Comparison of ENCODE assay signal across 12 mouse cellular contexts in the genomic region with DNA sequence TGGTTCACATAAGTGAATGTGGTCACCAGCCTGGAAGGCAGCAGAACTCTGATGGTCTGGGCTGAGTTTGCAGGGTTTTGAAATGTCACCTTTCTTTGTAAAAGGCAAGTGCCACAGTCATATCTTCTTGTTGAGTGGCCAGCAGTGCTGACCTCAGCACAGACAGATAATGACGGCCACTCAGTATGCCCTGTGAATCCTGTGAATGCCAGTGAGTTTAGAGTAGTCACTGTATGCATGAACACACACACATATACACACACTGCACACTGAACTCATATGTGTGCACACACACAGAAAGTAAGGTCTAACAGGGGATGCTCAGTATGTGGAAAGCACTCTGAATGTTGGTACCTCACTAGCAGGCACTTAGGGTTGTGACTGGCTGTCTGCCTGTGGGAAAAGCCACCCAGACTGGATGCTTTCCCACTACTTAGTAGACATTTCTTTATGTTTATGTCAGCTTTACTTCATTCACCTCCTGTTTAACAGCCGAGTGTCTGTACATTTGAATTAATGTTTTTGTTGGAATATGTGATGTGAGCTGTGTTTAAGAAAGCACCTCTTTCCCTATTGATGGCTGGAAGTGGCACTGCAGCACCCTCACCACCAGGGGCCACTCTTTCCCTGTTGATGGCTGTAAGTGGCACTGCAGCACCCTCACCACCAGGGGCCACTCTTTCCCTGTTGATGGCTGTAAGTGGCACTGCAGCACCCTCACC.
DNase-seq lines count a peak whose midpoint lies in the region; ATAC-seq and TF ChIP-seq lines count a peak whose summit lies in the region.
"Had no signal": no experiment of that assay in that cellular context is flagged by ENCODE, and none has a peak within 500 bp of the region (broad histone marks: within the 10 kb centered on the region; RNA-seq: fewer than 3 reads in every experiment).

No protein-coding gene starts in this region.

- no peak for ATAC-seq in heart, postnatal 0 days (ENCODE audit: insufficient read depth, low read depth)
- no peak for ATAC-seq in midbrain, postnatal 0 days (ENCODE audit: low FRiP score)
- no peak for ATAC-seq in midbrain, embryonic 11.5 days (ENCODE audit: low FRiP score)
- ATAC-seq in inflammation-experienced regulatory T-cells, adult 6 months, result no peak

- no peak for TF ChIP-seq EP300 in heart, postnatal 0 days (IDR thresholded peaks at IDR 0.05; ENCODE audit: low read depth)

- no peak overlapping the region for H3K4me2 ChIP-seq in heart, postnatal 0 days (ENCODE audit: low read depth, low read length)
- H3K4me2 ChIP-seq in midbrain, postnatal 0 days (ENCODE audit: low read depth, low read length, poor library complexity, severe bottlenecking), result no peak overlapping the region
- no peak overlapping the region for H3K4me2 ChIP-seq in midbrain, embryonic 11.5 days
- H3K4me2 ChIP-seq: embryonic facial prominence, embryonic 12.5 days; forebrain, embryonic 12.5 days; hindbrain, embryonic 14.5 days had no signal

- no peak overlapping the region for H3K27ac ChIP-seq in heart, postnatal 0 days (ENCODE audit: low read depth)
- H3K27ac ChIP-seq in midbrain, postnatal 0 days (ENCODE audit: low read depth, low read length), result peak overlapping the region; percentile 55
- H3K27ac ChIP-seq in midbrain, embryonic 11.5 days (ENCODE audit: low read depth, low read length), result no peak overlapping the region
- H3K27ac ChIP-seq: embryonic facial prominence, embryonic 12.5 days; forebrain, embryonic 12.5 days; hindbrain, embryonic 14.5 days had no signal

- H3K9ac ChIP-seq in heart, postnatal 0 days (replicated peaks; ENCODE audit: low read depth, low read length), result no peak overlapping the region
- H3K9ac ChIP-seq in midbrain, postnatal 0 days (replicated peaks; ENCODE audit: low read length, poor library complexity, severe bottlenecking), result no peak overlapping the region
- no peak overlapping the region for H3K9ac ChIP-seq in midbrain, embryonic 11.5 days (ENCODE audit: low read length)
- H3K9ac ChIP-seq: embryonic facial prominence, embryonic 12.5 days; forebrain, embryonic 12.5 days; hindbrain, embryonic 14.5 days had no signal

- H3K4me3 ChIP-seq in heart, postnatal 0 days (ENCODE audit: low read depth, low read length), result no peak overlapping the region
- no peak overlapping the region for H3K4me3 ChIP-seq in midbrain, postnatal 0 days (ENCODE audit: low read depth, low read length)
- H3K4me3 ChIP-seq in midbrain, embryonic 11.5 days (ENCODE audit: low read depth, low read length), result no peak overlapping the region
- H3K4me3 ChIP-seq: embryonic facial prominence, embryonic 12.5 days; forebrain, embryonic 12.5 days had no signal

- no peaks in the 10 kb centered on the region for H3K9me3 ChIP-seq in heart, postnatal 0 days (replicated peaks; ENCODE audit: control insufficient read depth, low read length)
- no peaks in the 10 kb centered on the region for H3K9me3 ChIP-seq in midbrain, postnatal 0 days (ENCODE audit: low read length)
- H3K9me3 ChIP-seq in midbrain, embryonic 11.5 days (ENCODE audit: control insufficient read depth, low read length), result no peaks in the 10 kb centered on the region
- H3K9me3 ChIP-seq: embryonic facial prominence, embryonic 12.5 days; forebrain, embryonic 12.5 days had no signal

- no peaks in the 10 kb centered on the region for H3K4me1 ChIP-seq in heart, postnatal 0 days (ENCODE audit: control insufficient read depth, insufficient read depth)
- H3K4me1 ChIP-seq in midbrain, postnatal 0 days (ENCODE audit: insufficient read depth, low read length), result no peaks in the 10 kb centered on the region
- no peaks in the 10 kb centered on the region for H3K4me1 ChIP-seq in midbrain, embryonic 11.5 days (ENCODE audit: control insufficient read depth, insufficient read depth, low read length)
- H3K4me1 ChIP-seq: embryonic facial prominence, embryonic 12.5 days; forebrain, embryonic 12.5 days had no signal

- intact Hi-C loops in heart, postnatal 14 days (cut with DNase I), result loop anchor here (5.0 kb wide), 1 partner anchor 779 kb away; no protein-coding TSS in a partner anchor

- H3K36me3 ChIP-seq in heart, postnatal 0 days (replicated peaks; ENCODE audit: control insufficient read depth, insufficient read depth, low read length), result 0 out of 2 replicates have a peak, but pooled peaks cover 5% of the 10 kb centered on the region
- H3K36me3 ChIP-seq in midbrain, postnatal 0 days (ENCODE audit: insufficient read depth, low read length), result peaks cover 8% of the 10 kb centered on the region
- peaks cover 2% of the 10 kb centered on the region; the same call in 1 of the 2 replicates for H3K36me3 ChIP-seq in midbrain, embryonic 11.5 days (ENCODE audit: control insufficient read depth, insufficient read depth, low read length)

- 87% methylated on average over 2 of the region's 2 CpGs for WGBS in heart, postnatal 0 days
- WGBS in midbrain, postnatal 0 days, result 99% methylated on average over 2 of the region's 2 CpGs
- 98% methylated on average over 2 of the region's 2 CpGs for WGBS in midbrain, embryonic 11.5 days

- TF ChIP-seq CTCF in heart, postnatal 0 days (IDR thresholded peaks at IDR 0.05; ENCODE audit: low read depth), result peak; percentile 48
- peak; percentile 60 for TF ChIP-seq CTCF in midbrain, postnatal 0 days (IDR thresholded peaks at IDR 0.05)

- peak; percentile 30 to 71 for DNase-seq in adrenal gland, adult (ENCODE audit: inconsistent age in 2 of 2, low spot score in 1 of 2)
- no peak for DNase-seq in adrenal gland, postnatal 14 days
- no peak for DNase-seq in heart, postnatal 0 days (ENCODE audit: low spot score)
- DNase-seq in heart, postnatal 14 days, result no peak
- DNase-seq in midbrain, postnatal 0 days (ENCODE audit: low spot score), result no peak
- no peak for DNase-seq in midbrain, embryonic 11.5 days (ENCODE audit: low spot score, missing footprints)
- no peak for DNase-seq in gastrocnemius, postnatal 4 days (ENCODE audit: low spot score in 2 of 2)
- DNase-seq: right cerebral cortex, postnatal 25 days had no signal

- no peaks in the 10 kb centered on the region for H3K27me3 ChIP-seq in heart, postnatal 0 days (ENCODE audit: control insufficient read depth, insufficient read depth, low read length)
- H3K27me3 ChIP-seq in midbrain, postnatal 0 days (ENCODE audit: insufficient read depth, low read length), result no peaks in the 10 kb centered on the region
- no peaks in the 10 kb centered on the region for H3K27me3 ChIP-seq in midbrain, embryonic 11.5 days (ENCODE audit: control insufficient read depth, insufficient read depth, low read length)
- H3K27me3 ChIP-seq: embryonic facial prominence, embryonic 12.5 days; forebrain, embryonic 12.5 days had no signal

Comparison
In these comparisons a context has a peak if more than half of its experiments do, and no peak if none do; other contexts are left out.
1. DNase-seq: peak in adrenal gland, adult (2 of 2); none in adrenal gland, postnatal 14 days (single experiment), heart, postnatal 0 days (single experiment), heart, postnatal 14 days (0 of 2), midbrain, postnatal 0 days (single experiment), midbrain, embryonic 11.5 days (single experiment) and gastrocnemius, postnatal 4 days (0 of 2).